Mouse (Mus musculus) hindbrain, embryonic 11.5 days (tissue): ENCODE measurements around the gene Gpank1. TPM values are rescaled to one million over a fixed set of nuclear protein-coding genes. Genes with fewer than 3 reads are reported as not detected.

Experiments
- ATAC-seq: fragments of 200-750 bp; cut with Nextera tagmentation; 2 replicates; pipeline ENCODE4 v1.8.0; 2017; ENCODE audit warnings: mild to moderate bottlenecking, moderate TSS enrichment, moderate library complexity; ENCODE audit not compliant: low FRiP score
- DNase-seq: peaks from one replicate; pipeline ENCODE4 v3.0.0-alpha.2; 2015; ENCODE audit warnings: low spot score
- H3K27ac ChIP-seq: fragments of 300-500 bp; sonication (generic); 2 replicates; pipeline ENCODE4 v1.5.1; 2014; ENCODE audit warnings: mild to moderate bottlenecking, low read depth, low read length
- H3K27me3 ChIP-seq: fragments of 300-500 bp; sonication (generic); 2 replicates; pipeline ENCODE4 v1.6.1; 2014; ENCODE audit warnings: mild to moderate bottlenecking, low read length, moderate library complexity, mixed read lengths; ENCODE audit not compliant: control insufficient read depth, insufficient read depth
- H3K36me3 ChIP-seq: fragments of 300-500 bp; sonication (generic); 2 replicates; pipeline ENCODE4 v1.6.1; 2014; ENCODE audit warnings: mild to moderate bottlenecking, low read length, moderate library complexity, mixed read lengths; ENCODE audit not compliant: control insufficient read depth, insufficient read depth
- H3K4me1 ChIP-seq: fragments of 300-500 bp; sonication (generic); replicated peaks from 2 replicates; pipeline ENCODE4 v1.6.1; 2014; ENCODE audit warnings: low read length, mixed read lengths; ENCODE audit not compliant: control insufficient read depth, insufficient read depth
- H3K4me2 ChIP-seq: fragments of 300-500 bp; sonication (generic); replicated peaks from 2 replicates; pipeline ENCODE4 v1.6.1; 2014; ENCODE audit warnings: mild to moderate bottlenecking, low read depth, low read length
- H3K4me3 ChIP-seq: fragments of 300-500 bp; sonication (generic); 2 replicates; pipeline ENCODE4 v1.5.1; 2014; ENCODE audit warnings: low read depth, low read length
- H3K9ac ChIP-seq: fragments of 300-500 bp; sonication (generic); 2 replicates; pipeline ENCODE4 v1.6.1; 2014; ENCODE audit warnings: low read depth, low read length
- H3K9me3 ChIP-seq: fragments of 300-500 bp; sonication (generic); 2 replicates; pipeline ENCODE4 v1.6.1; 2016; ENCODE audit warnings: low read length; ENCODE audit not compliant: control insufficient read depth
- WGBS: fragments of 180-500 bp; shearing (Covaris S2); extraction: QIAGEN DNeasy Blood & Tissue Kit; methylation state at CpG from one replicate; pipeline ENCODE4 v1.1.7; 2014; 5-methylcytosine and 5-hydroxymethylcytosine counted together
- polyA plus RNA-seq: library from polyadenylated mRNA; unstranded; fragments of >200 nt; fragmentation: Nextera tagmentation; extraction: Ambion mirVana; gene quantifications from 2 replicates; pipeline ENCODE4 v1.2.1, GENCODE M21; 2014

Gene Gpank1
- polyA plus RNA-seq, 1 experiment from 2014 or later: 29.7 TPM

- WGBS: 95% methylated on average over 8 of the region's 8 CpGs
- H3K9me3 ChIP-seq: no peaks in the 10 kb centered on the region
- H3K36me3 ChIP-seq: peaks cover 78% of the 10 kb centered on the region
- no peak for DNase-seq
- H3K9ac ChIP-seq: no peak overlapping the region
- H3K27me3 ChIP-seq: no peaks in the 10 kb centered on the region
- H3K4me1 ChIP-seq: no peaks in the 10 kb centered on the region
- no peak overlapping the region for H3K4me2 ChIP-seq
- H3K4me3 ChIP-seq: no peak overlapping the region
- ATAC-seq: no peak
- no peak overlapping the region for H3K27ac ChIP-seq
These were observed 36.0 kb downstream of the Gpank1 start for GRCm38 (mm10) chr17:35157254-35157653.

DNA sequence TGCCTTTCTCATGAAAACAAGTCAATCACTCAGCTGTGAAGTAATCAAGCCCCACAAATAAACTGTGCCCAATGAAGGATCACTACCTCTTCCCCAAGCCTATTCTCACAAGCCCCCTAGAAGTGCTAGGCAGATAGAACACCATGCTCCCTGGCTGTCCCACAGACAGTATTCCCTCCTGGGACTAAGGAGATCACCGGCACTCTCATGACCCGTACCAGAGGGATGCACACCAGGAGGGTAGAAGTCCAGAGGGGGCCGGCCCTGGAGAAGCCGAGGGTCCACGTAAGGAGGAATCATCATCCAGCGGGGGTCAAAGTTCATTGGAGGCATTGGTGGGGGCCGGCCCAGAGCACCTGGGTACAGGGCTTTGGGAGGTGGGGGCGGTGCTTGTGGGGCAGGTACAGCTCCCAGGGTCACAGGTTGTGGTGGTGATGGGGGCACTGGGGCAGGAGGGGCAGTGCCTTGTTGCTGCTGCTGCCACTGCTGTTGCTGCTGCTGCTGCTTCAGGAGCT, 36.5 kb downstream of the Gpank1 start:
- peaks cover 78% of the 10 kb centered on the region for H3K36me3 ChIP-seq
- no peaks in the 10 kb centered on the region for H3K9me3 ChIP-seq
- ATAC-seq (no peak), DNase-seq (no peak)
- no peak overlapping the region for H3K9ac ChIP-seq
- H3K27me3 ChIP-seq: no peaks in the 10 kb centered on the region
- peaks cover 2% of the 10 kb centered on the region; the same call in 1 of the 2 replicates for H3K4me1 ChIP-seq
- no peak overlapping the region for H3K4me3 ChIP-seq
- no peak overlapping the region for H3K4me2 ChIP-seq
- no peak overlapping the region for H3K27ac ChIP-seq
- 90% methylated on average over 8 of the region's 8 CpGs for WGBS

DNA sequence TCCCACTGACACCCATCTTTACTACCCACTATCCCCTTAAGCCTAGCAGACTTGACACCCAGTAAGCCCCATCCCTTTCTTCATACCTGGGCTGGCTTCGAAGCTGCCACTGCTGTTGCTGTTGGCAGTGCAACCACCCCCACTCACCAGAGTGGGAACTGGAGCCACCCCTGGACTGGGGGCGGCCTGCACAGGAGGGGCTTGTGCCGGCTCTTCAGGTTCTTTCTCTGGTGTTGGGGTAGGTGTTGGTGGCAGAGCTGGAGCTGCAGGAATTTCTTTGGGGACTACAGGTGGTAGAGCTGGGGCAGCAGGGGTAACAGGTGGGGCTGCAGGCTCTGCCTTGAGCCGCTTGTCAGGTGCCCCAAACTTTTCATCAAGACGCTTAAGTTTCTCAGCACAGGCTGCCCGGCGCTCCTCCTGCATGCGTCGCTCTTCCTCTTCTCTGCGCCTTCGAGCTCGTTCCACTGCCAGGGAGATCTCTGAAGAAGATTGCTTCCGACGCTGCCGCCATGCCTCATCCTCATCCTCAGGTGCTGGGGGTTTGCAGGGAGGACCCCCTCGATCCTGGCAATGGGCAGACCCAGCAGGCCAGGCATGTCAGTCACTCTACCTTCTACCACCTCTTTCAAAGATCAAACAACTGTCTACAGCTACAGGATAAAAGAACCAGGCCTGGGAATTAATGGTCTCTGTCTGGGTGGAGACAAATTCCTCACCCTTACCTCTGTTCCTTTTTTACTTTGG, 37.8 kb downstream of the Gpank1 start:
- whole genome bisulfite sequencing: 93% methylated on average over 16 of the region's 16 CpGs
- no peak for DNase-seq
- Histone ChIP-seq H3K27ac (no peak overlapping the region), H3K27me3 (no peaks in the 10 kb centered on the region), H3K4me2 (no peak overlapping the region), H3K4me1 (peaks cover 5% of the 10 kb centered on the region; the same call in 1 of the 2 replicates), H3K4me3 (no peak overlapping the region), H3K36me3 (peaks cover 67% of the 10 kb centered on the region), H3K9ac (no peak overlapping the region), H3K9me3 (no peaks in the 10 kb centered on the region)
- ATAC-seq: no peak

GRCm38 (mm10) chr17:35159638-35160037, 38.4 kb downstream of the Gpank1 start:
- no peak overlapping the region for H3K4me2 ChIP-seq

DNA sequence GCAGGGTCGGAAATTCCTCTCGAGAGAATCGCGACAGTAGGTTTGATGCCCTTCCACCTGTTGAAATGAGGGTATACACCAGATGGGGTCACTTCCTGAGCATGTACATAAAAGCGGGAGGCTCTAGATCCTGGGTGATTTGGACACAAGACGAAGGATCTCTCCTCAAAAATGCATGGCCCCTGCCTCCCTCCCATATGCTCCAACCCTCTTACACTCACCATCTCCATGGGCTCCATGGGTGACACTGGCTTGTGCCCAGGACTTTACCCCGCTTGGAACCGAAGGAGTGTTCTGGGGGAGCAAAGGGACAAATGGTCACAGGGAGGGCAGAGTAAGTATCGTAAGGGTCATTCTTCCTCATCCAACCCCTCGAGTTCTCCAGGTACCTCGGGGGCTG, 40.2 kb downstream of the Gpank1 start:
- 92% methylated on average over 11 of the region's 11 CpGs for WGBS
- Histone ChIP-seq H3K9ac (no peak overlapping the region), H3K4me3 (no peak overlapping the region), H3K36me3 (peaks cover 46% of the 10 kb centered on the region), H3K4me1 (peaks cover 5% of the 10 kb centered on the region; the same call in 1 of the 2 replicates), H3K4me2 (no peak overlapping the region), H3K9me3 (no peaks in the 10 kb centered on the region), H3K27ac (no peak overlapping the region), H3K27me3 (no peaks in the 10 kb centered on the region)
- no peak for DNase-seq
- ATAC-seq: no peak

More at GRCm38 (mm10) chr17:35159638-35160037, 38.4 kb downstream of the Gpank1 start:
- 88% methylated on average over 7 of the region's 7 CpGs for WGBS
- H3K9me3 ChIP-seq: no peaks in the 10 kb centered on the region
- H3K4me1 ChIP-seq: peaks cover 5% of the 10 kb centered on the region; the same call in 1 of the 2 replicates
- peaks cover 61% of the 10 kb centered on the region for H3K36me3 ChIP-seq
- H3K9ac ChIP-seq: no peak overlapping the region
- H3K4me3 ChIP-seq: no peak overlapping the region
- no peak for DNase-seq
- ATAC-seq: no peak
- no peak overlapping the region for H3K27ac ChIP-seq
- H3K27me3 ChIP-seq: no peaks in the 10 kb centered on the region

- Histone ChIP-seq H3K27me3 (no peaks in the 10 kb centered on the region), H3K9me3 (no peaks in the 10 kb centered on the region), H3K4me1 (peaks cover 5% of the 10 kb centered on the region; the same call in 1 of the 2 replicates), H3K9ac (no peak overlapping the region), H3K36me3 (peaks cover 39% of the 10 kb centered on the region), H3K4me2 (peak overlapping the region; percentile 92; the same call in 1 of the 2 replicates), H3K27ac (no peak overlapping the region), H3K4me3 (peak overlapping the region; percentile 100; the same call in 1 of the 2 replicates)
- 79% methylated on average over 14 of the region's 14 CpGs for WGBS
- DNase-seq (no peak), ATAC-seq (no peak)
These were observed 40.9 kb downstream of the Gpank1 start for GRCm38 (mm10) chr17:35162121-35162520.

DNA sequence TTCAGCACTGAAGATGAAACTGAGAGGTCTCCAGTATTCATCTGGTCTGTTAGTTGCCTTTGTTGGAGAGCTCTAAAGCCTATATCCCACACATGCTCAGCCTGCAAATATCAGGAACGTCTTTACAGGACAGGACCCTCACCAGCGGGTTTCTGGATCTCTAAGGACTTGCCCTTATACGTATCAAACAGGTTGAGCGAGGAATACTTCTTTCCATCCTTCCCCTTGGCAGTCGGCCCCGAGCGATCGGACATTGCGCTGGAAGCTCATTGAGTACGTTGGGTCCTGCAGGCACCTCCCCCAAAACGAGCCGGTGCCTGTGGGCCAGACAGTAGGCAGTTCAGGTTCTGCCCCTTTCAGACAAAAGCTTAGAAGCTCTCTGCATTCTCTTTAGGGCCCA, 41.5 kb downstream of the Gpank1 start:
- Histone ChIP-seq H3K27me3 (no peaks in the 10 kb centered on the region), H3K4me1 (peaks cover 5% of the 10 kb centered on the region; the same call in 1 of the 2 replicates), H3K27ac (no peak overlapping the region), H3K9ac (peak overlapping the region; percentile 100), H3K36me3 (peaks cover 35% of the 10 kb centered on the region), H3K4me3 (peak overlapping the region; percentile 100), H3K4me2 (peak overlapping the region; percentile 92), H3K9me3 (no peaks in the 10 kb centered on the region)
- DNase-seq: no peak
- WGBS: 68% methylated on average over 12 of the region's 12 CpGs
- no peak for ATAC-seq

GRCm38 (mm10) chr17:35163326-35164081, 42.2 kb downstream of the Gpank1 start:
- WGBS: 22% methylated on average over 8 of the region's 8 CpGs

More at GRCm38 (mm10) chr17:35163326-35164081, 42.2 kb downstream of the Gpank1 start:
- peak overlapping the region; percentile 92 for H3K4me2 ChIP-seq
- peaks cover 27% of the 10 kb centered on the region for H3K36me3 ChIP-seq
- peak overlapping the region; percentile 100 for H3K4me3 ChIP-seq
- DNase-seq: no peak
- ATAC-seq: no peak
- no peaks in the 10 kb centered on the region for H3K9me3 ChIP-seq
- peak overlapping the region; percentile 100 for H3K9ac ChIP-seq
- H3K4me1 ChIP-seq: peaks cover 5% of the 10 kb centered on the region; the same call in 1 of the 2 replicates
- H3K27ac ChIP-seq: peak overlapping the region; percentile 93; the same call in 1 of the 2 replicates
- no peaks in the 10 kb centered on the region for H3K27me3 ChIP-seq
